Mouse (Mus musculus): Measurements from ENCODE around the gene Klrb1c.
A peak's percentile ranks its signal among the peaks of the same experiment; 100 is the strongest.
"Not testable (repeated sequence)": the region's sequence is repeated elsewhere in the genome, so short reads cannot be mapped to it uniquely, and the experiment has no call there.

The Klrb1c gene

GRCm38 (mm10) chr6:128755402-128755763 lies 33.6 kb downstream of the Klrb1c start:
- DNase-seq (ENCODE audit: low spot score in 2 of 2), result not testable (repeated sequence)

- not testable (repeated sequence) for DNase-seq (ENCODE audit: low spot score in 2 of 2)
Measured at GRCm38 (mm10) chr6:128754748-128755401, 34.1 kb downstream of the Klrb1c start.

DNA sequence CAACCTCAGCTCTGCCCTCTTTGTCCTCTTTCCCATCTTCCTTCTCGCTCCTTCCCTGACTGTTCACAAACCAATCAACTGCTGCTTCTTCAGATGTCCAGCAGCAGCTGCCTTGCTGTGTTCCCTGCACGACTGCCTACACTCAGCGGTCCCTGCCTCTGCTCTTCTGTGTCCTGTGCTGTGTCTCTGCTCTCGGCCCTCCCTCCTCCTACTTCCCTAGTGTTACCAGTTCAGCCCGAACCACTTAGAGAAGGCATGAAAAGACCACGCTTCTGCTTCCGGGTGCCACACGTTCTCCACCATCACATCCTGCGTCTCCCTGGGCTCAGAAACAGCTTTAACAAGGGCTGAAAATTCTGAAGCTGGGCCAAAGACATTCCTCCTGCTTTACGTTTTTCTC lies 34.8 kb downstream of the Klrb1c start:
- DNase-seq (ENCODE audit: low spot score in 2 of 2), result peak in 1 of 2 experiments; percentile 46

DNA sequence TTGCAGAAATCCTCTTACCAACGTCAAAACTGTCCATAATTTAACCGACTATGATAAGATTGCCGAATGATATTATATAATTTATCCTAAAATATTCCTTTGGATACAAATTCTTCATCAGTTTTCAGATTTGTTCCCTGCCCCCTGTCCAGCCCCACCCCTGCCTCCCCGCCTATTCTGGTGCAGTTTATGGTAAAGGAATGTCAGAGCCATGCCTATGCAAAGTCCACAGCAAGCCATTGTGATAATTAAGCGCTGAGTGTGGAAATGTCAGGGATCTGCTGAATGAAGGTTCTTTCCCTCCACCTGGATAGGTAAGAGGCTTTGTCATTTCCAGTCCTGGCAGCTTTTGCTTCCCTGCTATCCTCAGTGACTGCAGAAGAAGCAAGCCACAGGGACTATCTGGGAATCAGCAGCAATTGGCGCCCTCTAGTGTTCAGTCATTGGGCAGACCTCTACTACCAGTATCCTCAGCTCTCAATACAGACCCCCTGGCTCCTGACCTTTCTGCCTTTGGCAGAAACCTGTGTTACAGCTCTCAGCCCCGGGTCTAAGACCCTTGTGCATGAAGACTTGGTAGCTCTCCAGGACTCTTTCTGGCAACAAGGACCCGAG lies 35.3 kb downstream of the Klrb1c start:
- DNase-seq (ENCODE audit: low spot score in 2 of 2), result peak; percentile 93

DNA sequence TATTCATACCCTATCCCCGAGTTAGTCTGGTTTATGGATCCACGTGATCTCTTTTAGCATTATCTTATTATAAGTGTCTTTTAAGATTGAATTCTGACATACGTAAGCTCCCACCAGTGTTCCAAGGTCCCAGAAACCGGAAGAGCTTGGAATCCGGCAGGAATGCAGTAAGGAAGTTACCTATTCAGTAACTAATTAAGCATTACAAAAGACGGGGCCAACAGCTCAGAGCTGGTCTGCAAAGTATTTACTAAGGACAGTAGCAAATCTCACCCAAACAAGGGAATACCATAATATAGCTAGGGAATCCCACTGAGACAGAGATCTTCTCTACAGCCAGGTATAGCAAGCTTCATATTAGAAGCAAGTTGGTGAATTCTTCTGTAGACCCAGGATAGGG lies 42.0 kb downstream of the Klrb1c start:
- DNase-seq (ENCODE audit: low spot score in 2 of 2), result not testable (repeated sequence)

- DNase-seq (ENCODE audit: low spot score in 2 of 2), result no peak
Measured at GRCm38 (mm10) chr6:128737445-128737844, 51.6 kb downstream of the Klrb1c start.

- DNase-seq (ENCODE audit: low spot score in 2 of 2), result no peak
Measured at GRCm38 (mm10) chr6:128736100-128736499, 52.9 kb downstream of the Klrb1c start.

DNA sequence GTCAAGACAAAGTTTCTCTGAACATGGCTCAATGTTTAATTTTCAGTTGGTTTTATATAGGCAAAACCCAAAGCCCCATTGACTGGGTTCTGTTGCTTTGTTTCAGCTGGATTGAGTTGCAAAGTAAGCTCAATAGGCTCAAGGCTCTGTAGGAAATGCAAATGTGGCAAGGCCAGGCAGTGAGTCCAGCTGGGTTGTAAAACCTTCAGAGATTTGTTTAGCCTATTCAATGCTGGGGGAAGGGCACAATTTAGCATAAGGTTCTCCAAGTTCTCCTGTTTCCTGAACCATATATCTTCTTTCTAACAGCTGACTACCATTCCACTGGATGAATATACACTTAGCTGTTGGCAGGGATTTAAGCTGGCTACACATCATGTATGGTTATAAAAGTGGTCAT lies 54.1 kb downstream of the Klrb1c start:
- DNase-seq (ENCODE audit: low spot score in 2 of 2), result no peak

DNA sequence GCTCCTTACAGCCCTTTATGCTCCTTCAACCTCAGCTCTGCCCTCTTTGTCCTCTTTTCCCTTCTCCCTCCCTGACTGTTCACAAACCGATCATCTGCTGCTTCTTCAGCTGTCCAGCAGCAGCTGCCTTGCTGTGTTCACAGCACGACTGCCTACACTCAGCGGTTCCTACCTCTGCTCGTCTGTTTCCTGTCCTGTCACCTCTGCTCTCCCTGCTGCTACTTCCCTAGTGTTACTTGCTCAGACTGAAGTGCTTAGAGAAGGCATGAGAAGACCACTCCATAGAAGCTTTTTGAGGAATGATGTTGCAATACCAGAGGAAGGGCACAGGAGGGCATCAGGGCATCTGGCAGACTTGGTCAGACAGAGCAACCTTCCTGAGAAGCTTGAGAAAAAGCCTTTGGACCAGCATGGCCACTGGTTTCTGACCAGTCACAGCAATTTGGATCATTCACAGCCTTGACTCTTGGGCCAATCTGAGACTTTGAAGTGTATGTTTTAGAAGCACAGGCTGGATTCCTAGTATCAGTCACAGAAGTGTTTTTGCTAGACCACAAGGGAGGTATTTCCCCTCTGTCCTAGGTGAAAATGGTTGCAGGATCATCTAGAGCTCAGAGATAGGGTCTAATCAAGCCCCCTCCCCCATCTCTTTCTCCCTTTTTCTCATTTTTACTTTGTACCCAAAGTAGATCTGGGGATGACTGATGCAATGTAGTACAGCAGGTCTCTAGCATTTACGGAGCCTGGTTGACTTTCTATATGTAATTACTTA lies 54.9 kb downstream of the Klrb1c start:
- DNase-seq (ENCODE audit: low spot score in 2 of 2), result no peak

DNA sequence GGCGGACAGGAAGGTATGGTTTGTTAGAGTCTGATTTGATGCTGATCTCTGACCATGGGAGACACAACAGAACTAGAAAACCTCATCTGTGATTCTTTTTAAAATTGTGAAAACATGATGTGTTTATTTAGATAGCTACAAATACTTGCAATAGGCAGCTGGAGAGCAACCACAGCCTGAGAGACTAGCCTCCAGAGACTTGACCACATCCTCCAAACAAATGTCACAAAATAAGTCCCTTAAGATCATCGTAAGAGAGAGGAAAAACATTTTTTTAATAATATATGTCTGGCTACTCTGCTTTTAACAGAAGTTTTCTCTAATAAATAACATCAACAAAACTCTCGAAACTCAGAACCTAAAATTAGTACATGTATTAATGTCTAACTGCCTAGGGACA lies 57.0 kb downstream of the Klrb1c start:
- DNase-seq (ENCODE audit: low spot score in 2 of 2), result no peak

Measured in right cerebral cortex, postnatal 10 days (tissue).